Mouse (Mus musculus) frontal cortex, postnatal 25 days (tissue): ENCODE data around the gene Dgat2l6.

Experiments used
- DNase-seq, 2 experiments: peaks; one replicate each; pipeline ENCODE4 v3.0.0; 2022; ENCODE audit warnings: low spot score in 2 of 2

Dgat2l6 gene

GRCm38 (mm10) chrX:100524471-100524870, at the start of gene Dgat2l6:
Gene Dgat2l6 (plus strand): TSS chrX:100524838.
- no peak for DNase-seq

- no peak for DNase-seq
Measured at GRCm38 (mm10) chrX:100475569-100476223, 48.9 kb upstream of the Dgat2l6 start.

DNA sequence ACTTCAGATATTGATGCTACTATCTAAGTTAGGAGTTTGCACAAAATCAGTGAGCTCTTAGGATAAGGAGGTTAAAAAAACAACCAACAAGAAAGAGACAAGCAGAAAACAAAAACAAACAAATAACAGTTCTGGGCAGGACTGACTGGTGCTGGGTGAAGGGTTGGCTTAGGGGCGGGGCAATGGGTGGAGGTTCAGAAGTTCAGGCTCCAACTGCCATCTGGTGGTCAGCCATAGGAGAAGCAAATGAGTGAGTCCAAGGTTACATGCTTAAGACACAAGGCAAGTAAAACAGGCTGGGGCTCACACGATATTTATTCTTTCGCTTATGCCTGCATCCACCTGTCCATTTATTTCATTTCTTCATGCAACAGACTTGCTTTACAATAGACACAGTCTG, 44.3 kb upstream of the Dgat2l6 start:
- peak in 1 of 2 experiments; percentile 19 for DNase-seq

- no peak for DNase-seq
Measured at GRCm38 (mm10) chrX:100493500-100494067, 31.1 kb upstream of the Dgat2l6 start.

- peak; percentile 38 to 61 for DNase-seq
Measured at GRCm38 (mm10) chrX:100494068-100494978, 30.3 kb upstream of the Dgat2l6 start, which contains the start of gene Igbp1. Gene Igbp1 (plus strand): TSS chrX:100494291.

GRCm38 (mm10) chrX:100504175-100504851, 20.3 kb upstream of the Dgat2l6 start:
- no peak for DNase-seq

DNA sequence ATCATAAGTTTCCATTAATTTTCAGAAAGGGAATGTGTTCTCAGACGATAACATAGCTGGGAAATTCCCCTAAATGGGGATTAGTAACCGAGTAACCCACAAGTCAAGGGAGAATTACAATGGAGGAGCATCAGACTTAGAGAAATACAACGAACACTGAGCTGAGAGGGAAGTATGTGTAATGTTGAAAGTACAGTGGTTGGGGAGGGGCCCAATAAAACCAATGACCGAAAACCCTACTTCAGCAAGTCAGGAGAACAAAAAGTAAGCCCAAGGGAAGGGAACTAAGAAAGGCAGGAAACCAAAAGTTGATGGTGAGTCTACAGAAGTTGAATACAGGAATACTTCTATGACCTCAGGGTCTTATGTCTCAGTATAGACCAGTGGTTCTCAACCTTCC, 16.5 kb upstream of the Dgat2l6 start:
- DNase-seq: no peak

- DNase-seq: no peak
Measured at GRCm38 (mm10) chrX:100509921-100510320, 14.7 kb upstream of the Dgat2l6 start.

- no peak for DNase-seq
Measured at GRCm38 (mm10) chrX:100516683-100517082, 8.0 kb upstream of the Dgat2l6 start.

- DNase-seq: peak in 1 of 2 experiments; percentile 8
Measured at GRCm38 (mm10) chrX:100517626-100518025, 7.0 kb upstream of the Dgat2l6 start.

DNA sequence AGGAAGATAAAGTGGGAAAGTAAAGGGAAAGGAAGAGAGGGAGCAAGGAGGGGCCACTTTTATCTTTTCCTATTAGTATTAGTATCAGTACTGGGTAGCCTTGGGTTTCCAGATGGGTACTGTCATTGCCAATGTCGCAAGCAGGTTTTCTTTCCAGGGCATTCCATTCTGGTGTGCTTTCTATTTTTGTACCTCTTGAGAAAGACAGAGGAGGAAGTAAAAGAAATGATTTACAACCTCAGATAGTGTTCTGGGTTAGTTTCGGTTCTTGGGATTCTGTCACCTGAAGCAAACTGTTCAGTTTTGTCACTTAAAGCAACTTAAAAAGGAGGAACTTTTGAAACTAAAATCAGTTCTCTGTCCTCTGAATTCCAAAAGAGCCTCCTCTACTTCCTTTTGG, 6.1 kb upstream of the Dgat2l6 start:
- no peak for DNase-seq

GRCm38 (mm10) chrX:100556026-100556425, 31.4 kb downstream of the Dgat2l6 start:
- no peak for DNase-seq

DNA sequence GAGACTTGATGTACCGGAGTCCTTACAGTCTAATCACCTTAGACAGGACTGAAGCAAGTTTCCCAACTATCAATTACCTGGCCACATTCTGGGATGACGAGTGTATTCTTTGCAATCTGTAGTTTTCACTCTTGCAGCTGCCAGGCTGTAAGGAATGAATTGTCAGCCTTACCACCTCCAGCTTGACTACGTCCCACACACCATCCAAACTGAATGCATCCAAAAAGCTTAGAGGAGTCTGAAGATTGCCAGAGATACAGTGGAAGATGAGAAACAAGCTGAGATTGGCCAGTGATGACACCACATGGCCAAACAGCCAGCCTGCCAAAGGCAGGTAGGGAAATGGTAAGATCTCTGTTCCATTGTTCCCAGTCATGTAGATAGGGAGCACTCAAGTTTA, 41.1 kb downstream of the Dgat2l6 start:
- no peak for DNase-seq

DNA sequence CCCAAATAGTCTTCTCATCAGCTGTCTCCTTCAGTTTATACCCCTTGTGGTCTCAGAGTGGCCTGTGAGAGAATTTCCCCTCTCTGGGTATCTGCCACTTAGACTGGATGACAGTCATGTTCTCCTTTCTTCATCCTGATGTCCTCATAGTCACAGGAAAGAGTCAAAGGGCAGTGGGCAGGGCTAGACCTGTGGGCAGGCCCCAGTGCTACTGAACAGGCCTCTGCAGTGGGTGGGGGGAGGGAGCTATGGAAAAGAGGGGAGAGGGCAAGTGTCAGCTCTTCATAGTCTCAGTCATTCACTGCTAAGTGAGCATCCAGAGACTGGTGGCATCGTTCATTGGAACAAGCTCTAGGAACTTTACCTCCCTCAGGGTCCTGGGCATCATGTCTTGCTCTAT, 47.3 kb downstream of the Dgat2l6 start, which contains the start of gene Awat1:
Awat1 (plus strand) TSS at position 301 of the 400 bp plus-strand sequence.
- DNase-seq: no peak

DNA sequence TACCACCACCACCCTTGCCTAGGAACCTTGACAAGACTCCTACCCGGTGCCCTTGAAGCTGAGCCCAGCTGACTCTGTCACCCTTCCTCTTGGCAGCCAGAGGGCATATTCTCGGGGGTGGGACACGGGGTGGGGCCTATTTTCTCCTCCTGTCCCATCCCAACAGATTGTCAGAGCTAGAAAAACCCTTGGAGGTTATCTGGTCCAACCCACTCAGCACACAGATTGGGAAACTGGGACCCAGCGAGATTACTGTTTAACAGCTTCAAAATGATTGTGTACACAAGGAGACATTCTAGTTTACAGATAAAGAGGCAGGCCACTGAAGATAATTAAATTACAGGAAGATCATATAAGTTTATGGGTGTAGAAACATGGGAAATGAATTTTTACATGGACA, 70.2 kb downstream of the Dgat2l6 start, which contains the start of gene P2ry4:
P2ry4 (minus strand) TSS at position 79 of the 400 bp plus-strand sequence.
- no peak for DNase-seq
